Mouse (Mus musculus): ENCODE data around the gene Npas2.

GRCm38 (mm10) chr1:39340647-39341046 lies 147.1 kb downstream of the Npas2 start:
- no peak for TF ChIP-seq POLR2A (IDR thresholded peaks at IDR 0.05; ENCODE audit: insufficient read depth, low read length)
- TF ChIP-seq CTCF (IDR thresholded peaks at IDR 0.05; ENCODE audit: low read depth, low read length), result peak; percentile 72
- no peak for TF ChIP-seq EP300 (IDR thresholded peaks at IDR 0.05; ENCODE audit: insufficient read depth, low read depth, low read length)

Data from ES-Bruce4 (cell line).